Mouse (Mus musculus) Muller cell, postnatal 12 days (primary cell): ENCODE measurements at regions not wholly inside any gene's neighbourhood (a gene's known extent, or its start where the extent isn't known, plus 50 kb on each side); places are given as distances from the start of the nearest gene placed in this dataset.
A peak's percentile ranks its signal among the peaks of the same experiment; 100 is the strongest.
"Not testable (repeated sequence)": the region's sequence is repeated elsewhere in the genome, so short reads cannot be mapped to it uniquely, and the experiment has no call there.

Source experiments
- DNase-seq: peaks from one replicate; pipeline ENCODE4 v3.0.0-alpha.2; 2015; ENCODE audit errors: inconsistent ontology term

DNA sequence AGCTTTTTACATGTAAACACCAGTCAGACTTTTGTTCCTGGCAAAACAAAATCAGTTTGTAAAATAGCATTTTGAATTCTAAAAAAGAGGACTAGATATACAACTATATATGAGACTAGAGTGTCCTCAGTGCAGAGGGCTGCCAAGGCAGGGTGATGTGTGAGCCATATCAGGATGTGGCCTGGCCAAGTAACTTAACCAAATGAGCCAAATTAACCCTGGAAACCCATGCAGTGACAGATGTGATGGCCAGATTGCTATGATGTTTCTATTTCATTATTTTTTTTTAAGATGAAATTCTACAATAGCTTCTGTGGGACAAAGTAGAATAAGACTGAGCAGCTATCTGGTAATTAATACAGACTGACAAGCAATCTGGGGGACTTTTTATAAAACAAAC lies 181.8 kb downstream of the Nova1 start:
- DNase-seq, result no peak

DNA sequence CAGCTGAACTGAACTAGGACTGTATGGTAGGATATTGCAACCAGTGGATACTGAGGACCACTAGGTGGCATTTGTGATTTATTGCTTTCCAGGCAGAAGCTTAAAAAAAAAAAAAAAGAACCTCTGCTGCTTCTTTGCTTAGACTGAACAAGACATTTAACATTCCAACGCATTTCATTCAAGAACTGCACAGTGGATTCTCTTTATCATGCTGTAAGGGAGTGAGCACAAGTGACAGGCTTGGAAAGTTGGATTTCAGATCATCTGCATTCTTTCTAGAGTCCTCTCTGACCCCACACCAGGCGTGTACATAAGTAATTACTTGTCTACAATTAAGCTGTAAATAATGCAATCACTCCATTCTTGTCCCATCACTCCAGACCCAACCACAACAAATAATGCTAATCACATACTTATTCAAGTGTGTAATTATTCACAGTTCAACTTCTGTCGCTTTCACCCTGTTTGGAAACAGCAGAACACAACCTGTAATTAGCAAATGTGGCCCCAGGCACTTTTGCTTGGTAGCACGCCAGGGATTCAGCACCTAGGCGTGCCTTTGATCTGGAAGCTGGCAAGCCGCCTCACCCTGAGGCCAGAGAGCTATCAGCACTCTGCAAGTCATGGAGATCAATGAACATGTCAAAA lies 183.5 kb downstream of the Nova1 start:
- peak; percentile 93 for DNase-seq

DNA sequence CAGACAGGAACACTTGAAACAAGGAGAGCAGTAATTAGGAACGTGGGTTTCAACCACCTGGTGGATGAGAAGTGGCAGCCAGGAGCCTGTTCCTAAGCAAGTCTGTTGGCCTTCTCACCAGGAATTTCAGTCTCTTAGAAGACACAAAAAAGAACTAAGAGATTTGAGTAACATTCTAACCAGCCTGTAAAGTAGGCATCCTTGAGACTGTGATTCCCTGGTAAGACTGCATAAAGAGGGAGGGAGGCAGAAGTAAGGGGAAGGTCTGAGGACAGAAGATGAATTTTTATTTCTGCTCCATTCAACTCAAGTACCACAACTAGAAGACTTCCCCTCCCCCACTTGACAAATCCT lies 184.0 kb downstream of the Nova1 start:
- DNase-seq, result no peak

DNA sequence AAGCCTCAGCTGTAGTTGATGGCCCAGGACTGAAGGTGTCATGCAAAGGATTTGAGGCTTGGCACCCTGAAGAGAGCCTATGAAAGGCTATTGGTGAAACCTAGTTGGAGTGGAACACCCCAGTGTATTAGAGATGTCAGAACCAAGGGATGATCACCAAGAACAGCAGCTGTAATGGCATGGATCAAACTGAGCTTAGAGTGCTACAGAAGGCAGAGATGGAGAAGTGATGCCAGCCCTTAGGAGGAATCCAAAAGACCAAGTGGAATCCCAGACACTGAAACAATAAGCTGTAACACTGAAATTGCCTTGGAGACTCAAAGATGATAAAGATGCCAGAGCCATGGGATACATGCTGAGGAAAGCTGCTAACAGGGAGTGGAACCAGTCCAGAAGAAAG lies 186.3 kb downstream of the Nova1 start:
- not testable (repeated sequence) for DNase-seq

DNA sequence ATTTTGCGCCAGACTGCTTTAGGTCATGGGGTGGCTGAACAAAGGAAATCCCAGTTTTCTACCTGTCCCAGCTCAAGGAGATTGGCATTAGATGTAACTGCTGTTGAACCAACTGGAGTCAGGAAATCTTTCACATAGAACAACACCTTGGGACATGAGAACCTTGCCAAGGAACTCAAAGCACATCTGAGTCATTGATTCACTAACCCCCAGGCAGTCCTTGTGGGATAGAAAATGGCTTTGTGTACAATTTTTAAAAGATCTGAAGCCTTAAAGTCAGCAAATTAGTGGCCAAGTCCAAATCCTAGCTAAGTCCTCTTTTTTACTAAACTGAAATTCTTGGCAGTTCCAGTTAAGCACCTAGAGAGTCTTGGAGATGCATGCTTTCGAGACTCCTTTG lies 191.4 kb downstream of the Nova1 start:
- peak; percentile 12 for DNase-seq

DNA sequence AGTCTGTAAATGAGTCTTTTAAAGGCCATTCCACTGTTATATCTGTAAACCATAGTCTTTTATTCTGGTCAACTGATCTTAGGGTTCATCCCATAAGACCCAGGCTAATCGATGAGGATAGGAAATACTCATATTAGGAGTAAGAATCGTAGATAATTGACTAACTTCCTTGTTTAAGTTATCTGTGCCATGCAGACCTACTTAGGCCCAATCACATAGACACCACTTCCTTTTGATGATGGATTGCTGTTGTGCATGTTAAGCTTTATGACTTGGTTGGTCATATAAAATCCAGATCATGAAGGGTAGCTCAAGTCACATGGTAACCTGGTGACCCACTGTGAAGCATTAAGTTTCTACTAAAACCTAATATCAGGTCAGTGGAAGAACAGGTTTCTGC lies 207.3 kb downstream of the Nova1 start:
- DNase-seq, result no peak

DNA sequence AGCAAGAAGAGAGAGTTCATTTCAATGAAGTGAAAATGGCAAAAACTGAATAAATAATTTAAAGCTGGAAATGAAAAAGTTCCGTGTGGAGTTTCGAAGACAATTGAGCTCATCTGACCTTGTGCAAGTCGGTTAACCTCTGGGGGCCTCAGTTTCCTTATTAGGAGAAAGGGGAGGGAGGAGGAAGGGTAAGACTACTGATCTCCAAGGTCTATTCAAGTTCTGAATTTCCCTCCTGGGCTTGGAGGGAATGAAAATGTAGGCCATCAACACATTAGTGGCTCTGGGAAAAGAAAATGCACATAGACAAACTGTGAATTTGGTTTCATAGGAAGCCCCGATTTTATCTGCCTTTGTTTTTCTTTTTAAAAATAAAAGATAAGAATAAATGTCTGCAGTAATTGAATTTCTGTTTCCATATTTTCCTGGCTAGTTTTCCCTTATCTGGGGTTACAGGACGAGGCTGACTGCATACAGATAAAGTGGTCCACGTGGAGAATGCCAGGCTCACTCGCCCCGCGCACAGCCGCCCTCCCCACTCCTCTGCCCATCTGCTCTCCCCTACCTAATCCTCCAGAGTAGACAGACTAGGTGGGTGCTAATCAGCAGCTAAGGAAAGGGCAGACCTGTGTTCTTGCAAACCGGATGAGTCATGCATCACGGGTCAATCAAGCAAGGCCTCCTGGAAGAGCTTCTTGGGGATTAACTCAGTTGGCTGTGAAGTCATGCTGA lies 209.0 kb downstream of the Nova1 start:
- DNase-seq, result peak; percentile 50

DNA sequence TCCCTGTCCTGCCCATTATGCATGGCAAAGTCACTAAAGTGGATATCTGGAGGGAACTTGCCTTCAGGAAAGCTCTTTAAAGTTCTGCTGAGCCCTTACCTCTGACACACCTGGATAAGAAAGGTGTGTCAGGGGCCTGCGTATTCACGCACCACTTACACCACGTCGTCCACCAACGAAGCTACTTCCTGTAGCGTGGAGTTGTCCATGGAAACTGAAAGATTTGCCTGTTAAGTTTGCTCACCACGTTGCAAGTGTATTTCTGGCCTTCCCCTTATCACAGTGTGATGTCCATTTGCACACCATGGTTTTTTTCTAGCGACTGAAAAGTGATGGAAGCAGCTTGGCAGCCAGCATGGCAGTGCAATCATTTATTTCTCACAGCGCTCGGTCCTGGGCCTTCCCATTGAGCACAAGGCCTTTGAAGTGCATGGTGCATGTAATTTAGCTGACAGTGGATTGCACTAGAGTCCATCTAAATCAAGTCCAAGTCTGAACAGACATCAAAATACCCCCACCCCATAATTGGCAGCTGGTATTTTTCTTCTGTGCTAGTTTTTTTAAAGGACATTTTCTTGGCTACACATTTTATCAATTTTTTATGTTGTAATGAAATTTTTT lies 210.3 kb downstream of the Nova1 start:
- peak; percentile 32 for DNase-seq

DNA sequence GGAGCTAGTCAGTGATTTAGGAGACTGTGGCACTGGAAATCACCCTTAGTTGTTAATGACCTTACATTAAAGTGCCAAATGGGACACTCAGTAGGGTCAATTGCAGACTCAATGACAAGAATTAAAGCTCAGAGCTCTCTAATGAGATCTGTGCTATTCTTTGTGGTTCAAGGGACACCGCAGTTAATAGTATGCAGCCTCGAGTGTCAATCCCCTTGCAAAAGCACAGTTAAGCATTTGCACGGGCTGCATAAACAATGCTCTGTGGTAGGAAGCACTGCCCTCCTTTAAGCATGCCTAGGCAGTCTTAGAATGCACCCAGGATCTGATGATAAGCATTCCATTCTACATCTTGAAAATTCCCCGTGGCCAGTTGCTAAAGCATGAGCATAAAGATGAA lies 221.5 kb downstream of the Nova1 start:
- peak; percentile 7 for DNase-seq

DNA sequence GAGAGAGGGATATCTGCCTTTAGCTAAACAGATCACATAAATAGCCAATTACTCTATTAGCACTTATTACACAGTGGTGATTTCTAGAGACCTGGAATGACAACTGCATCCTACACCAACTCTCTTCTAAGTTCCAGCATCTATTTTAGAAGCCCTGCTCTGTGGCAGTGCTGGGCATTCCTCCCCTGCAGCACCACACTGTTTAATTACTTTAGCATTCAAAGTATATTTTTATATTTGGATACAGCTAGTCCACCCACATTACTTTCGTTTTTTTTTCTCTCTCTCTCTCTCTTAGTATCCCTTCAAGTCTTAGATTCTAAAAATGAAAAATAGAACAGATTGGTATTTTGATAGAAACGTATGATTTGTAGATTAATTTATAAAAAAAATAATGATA lies 250.1 kb downstream of the Nova1 start:
- DNase-seq, result no peak

DNA sequence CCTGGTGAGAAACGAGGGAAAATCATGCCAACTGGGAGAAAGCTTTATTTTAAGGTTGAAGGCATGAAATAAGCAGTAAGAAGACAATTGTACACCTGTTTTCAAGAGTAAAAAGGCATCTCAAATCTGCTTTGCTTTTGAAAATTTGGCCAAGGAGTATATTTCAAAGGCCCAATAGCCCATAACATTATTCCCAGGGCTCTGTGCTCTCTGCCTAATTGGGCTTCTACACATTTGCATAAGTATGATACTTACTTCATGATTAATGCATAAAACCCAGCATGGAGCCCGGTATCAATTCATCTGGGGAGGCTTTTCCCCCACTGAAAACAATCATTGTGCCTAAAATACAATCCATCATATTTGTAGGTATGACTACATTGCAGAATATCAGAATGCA lies 252.4 kb downstream of the Nova1 start:
- no peak for DNase-seq

DNA sequence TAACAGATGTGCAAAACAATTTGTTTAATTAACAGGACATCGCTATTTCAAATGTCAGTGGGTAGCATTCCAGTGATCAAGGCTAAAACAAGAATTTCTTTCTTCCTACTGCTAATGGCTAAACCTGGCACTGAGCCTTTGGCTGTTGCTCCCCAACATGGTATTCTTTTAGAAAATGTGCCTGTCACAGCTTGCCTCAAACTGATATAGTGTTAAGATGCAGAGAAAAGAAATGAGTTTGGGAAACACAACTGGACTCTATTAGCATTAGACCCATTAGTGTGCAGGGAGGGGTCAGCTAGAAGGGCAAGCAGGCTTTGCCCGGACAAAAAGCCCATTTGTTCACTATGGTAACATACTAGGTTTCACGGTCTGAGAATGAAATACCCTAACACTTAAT lies 297.8 kb downstream of the Nova1 start:
- peak; percentile 85 for DNase-seq

DNA sequence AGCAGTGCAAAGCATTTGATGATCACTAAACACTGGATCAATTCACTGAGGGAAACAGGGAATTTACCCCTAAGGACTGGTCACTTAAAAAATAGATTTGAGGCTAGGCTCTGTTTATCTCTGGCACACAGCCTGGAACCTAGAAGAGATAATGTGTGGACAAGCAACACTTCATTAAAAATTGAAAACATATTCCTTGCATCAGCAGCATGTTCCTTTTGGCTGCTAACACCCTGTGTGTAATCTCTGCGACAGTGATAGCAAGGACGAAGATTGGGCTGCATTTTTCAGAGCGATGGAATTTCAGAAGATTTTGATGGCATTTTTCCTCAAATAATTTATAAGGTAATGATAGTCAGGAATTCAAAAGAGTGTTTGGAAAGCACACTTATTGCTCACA lies 310.9 kb downstream of the Nova1 start:
- DNase-seq, result no peak

DNA sequence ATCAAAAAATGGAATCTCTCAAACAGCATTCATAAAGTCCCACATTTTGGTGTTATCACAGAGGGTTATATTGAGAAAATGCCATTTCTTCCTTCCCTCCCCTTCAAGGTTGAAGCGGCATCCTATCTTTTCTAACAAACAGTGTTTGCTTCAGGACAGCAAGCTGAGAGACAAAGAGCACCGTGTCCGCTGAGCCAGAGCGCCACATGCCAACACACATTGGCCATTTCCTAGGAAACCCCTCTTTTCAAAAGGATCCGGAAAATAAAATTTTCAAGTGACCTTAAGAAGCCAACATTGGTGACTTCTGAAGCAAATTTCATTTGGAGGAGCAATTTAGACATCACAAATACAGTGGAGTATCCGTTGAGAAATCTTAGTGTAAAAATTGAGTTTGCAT lies 326.3 kb downstream of the Nova1 start:
- DNase-seq, result no peak

DNA sequence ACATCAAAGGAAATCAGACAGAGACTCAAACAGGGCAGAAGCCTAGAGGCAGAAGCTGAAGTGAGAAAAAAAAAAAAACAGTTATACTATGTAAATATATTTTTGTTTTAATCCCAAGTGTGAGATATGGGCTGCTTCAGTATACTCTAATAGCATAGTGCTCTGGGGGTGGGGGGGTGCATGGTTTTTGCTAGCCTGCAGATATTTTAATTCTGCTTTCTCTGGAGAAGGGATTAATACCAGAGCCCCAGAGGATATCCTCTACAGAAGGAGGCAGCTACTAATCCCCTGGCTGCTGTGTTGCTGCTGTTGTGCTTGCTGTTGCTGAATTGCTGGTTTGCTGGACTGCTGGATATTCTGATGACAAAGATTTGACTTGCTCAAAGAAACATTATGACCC lies 367.8 kb downstream of the Nova1 start:
- no peak for DNase-seq

DNA sequence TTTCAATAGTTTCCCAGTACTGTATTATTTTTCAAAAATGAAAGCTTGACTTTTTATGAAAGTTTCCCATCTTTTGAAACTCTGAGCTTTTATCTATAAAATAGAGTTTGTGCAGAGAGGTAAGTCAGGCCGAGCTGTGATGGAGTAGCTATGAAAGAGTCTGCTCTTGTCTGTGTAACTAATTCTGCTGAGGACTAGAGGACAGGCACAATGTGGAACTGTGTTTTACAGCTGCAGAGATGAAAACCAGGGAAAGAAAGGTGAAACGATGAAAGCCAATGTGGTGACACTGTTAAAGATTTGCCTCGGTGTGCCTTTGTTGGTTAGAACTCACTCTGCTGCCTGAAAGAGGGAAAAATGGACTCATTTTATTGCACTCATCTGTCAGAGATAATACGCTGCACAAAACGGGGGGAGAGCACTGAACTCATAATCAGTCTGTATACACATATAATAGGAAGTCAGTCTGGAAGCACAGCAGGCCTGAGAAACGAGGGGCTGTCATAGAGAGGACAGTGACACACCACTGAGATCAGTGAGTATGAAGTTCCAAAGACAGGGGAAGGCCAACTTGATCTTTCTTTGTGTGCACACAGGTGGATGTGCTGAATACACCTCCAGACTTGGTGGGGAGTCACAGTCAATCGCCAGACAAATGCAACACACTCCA lies 373.9 kb downstream of the Nova1 start:
- DNase-seq, result no peak

DNA sequence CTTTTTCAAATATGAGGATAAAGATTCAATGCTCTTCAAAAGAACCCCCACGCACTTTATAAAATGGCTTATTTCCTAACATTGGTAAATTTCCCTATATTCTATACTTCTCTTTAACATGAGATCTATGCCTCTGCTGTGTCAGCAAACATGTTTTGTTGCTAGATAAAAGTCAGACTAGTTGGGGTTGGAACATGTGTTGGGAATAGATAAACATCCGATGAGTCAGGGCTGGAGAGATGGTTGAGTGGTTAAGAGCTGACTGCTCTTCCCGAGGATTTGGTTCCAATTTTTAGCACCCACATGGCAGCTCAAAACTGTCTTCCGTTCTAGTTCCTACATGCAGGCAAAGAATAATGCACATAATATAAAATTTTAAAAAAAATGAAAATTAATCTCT lies 399.1 kb downstream of the Nova1 start:
- DNase-seq, result no peak

DNA sequence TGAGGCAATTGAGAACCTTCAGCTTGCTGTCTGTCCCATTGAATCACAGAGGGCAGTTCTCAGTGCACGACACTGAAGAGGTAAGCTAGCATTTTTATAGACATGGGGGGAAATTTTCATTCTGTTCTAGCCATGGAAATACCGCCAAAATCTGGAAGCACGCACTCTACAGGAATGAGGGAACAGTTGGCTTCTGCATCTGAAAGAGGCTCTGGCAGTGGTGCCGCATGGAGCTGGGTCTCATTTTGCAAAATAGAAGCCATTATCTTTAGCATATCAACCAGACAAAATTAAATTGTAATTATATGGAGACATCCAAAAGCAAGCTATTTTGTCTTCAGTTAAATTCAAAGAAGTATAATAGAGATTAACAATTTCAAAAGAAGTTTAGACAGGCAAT lies 399.7 kb downstream of the Nova1 start:
- DNase-seq, result no peak

DNA sequence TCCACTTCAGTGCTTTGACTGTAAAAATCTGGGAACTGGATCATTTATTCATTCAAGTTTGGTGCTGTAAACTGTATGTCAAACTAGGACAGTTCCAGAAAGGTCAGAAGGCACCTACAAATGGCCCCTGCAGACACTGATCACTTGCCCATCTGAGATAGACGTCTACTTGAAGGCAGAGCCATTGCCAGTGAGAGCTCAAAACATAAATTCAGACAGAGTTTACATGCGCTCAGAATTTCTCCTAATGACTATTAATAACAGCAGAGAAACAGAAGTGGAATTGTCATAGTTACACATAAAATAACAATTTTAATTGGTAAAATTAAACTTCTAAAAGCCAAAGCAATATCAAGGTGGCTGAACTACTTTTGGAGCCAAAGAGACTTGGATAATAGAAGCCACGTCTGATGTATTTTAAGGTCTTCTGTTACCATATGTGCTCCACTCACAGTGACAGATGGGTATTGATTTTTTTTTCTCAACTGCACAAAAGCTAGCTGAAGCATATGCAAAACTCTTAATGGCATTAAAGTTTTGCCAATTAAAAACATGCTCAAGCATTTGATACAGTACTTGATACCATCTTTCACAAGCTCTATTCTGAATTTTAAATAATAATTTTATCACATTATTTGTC lies 401.8 kb downstream of the Nova1 start:
- DNase-seq, result no peak

DNA sequence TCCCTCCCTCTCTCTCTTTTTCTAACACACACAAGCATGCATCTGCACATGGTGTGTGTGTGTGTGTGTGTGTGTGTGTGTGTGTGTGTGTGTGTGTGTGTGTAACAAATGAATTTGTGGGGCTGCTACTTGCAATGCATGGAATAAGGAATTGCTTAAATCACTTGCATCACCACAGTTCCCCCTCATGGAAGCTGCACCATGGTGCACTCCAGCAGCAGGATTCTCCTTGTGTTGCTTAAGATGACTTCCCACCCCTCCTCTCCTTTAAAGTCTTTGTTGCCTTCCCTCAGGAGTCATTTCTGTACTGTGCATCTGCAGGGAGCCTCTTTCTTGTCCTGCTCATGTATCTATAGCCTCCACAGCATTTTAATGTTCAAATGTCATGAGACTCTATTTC lies 402.5 kb downstream of the Nova1 start:
- no peak for DNase-seq

DNA sequence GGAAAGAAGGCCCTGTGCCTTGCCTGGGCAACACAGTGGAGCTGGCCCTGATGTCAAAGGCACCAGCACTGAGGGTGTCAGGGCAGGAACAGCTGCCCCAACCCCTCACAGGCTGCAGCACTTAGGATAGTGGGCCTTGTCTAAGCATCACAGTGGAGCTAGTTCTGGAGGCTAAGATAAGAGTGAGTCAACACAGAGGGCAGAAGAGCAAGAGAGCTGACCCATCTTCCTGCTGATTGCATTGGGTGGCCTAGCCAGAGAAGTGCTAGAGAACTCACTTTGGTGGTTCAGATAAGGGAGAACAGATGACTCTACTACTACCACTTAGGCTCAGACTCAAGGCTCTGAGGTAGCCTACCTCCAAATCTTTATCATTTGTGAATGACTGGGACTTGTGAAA lies 413.1 kb downstream of the Nova1 start:
- no peak for DNase-seq

DNA sequence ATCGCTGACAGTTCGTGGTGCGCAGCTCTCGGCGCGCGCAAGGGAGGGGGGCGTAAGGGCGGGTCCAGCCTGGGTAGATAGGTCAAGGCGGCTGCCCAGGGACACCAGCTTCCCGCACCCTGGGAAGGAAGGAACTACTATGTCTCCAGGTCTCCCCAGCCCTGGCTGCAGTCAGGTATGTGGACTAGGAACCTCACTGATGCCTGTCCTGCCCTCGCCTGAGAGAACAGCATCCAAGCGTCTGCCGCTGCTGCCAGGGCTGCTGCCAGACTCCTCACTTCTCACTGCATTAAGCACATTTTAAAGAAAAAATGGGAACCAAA lies 419.1 kb downstream of the Nova1 start:
- peak; percentile 24 for DNase-seq
